Mouse (Mus musculus) liver, embryonic 15.5 days (tissue): ENCODE data around the gene Olfr486. TPM values are rescaled to one million over a fixed set of nuclear protein-coding genes. Genes with fewer than 3 reads are reported as not detected.

Source experiments
- polyA plus RNA-seq: library from polyadenylated mRNA; unstranded; fragments of >200 nt; fragmentation: Nextera tagmentation; extraction: Ambion mirVana; gene quantifications from 2 replicates; pipeline ENCODE4 v1.2.1, GENCODE M21; 2015

Olfr486 gene
- polyA plus RNA-seq, 1 experiment from 2014 or later = not detected

Other genes starting within 250 kb of the Olfr486 start
- gene Olfr473, start 242.3 kb downstream of the Olfr486 start, polyA plus RNA-seq = not detected in 2 replicates
- gene Olfr474, start 218.1 kb downstream of the Olfr486 start, polyA plus RNA-seq = not detected in 2 replicates
- not detected in 2 replicates for gene Olfr476, start 207.9 kb downstream of the Olfr486 start, polyA plus RNA-seq
- gene Olfr477, start 186.0 kb downstream of the Olfr486 start, polyA plus RNA-seq = not detected in 2 replicates
- not detected in 2 replicates for gene Olfr478, start 138.8 kb downstream of the Olfr486 start, polyA plus RNA-seq
- not detected in 2 replicates for gene Olfr479, start 122.0 kb downstream of the Olfr486 start, polyA plus RNA-seq
- gene Olfr480, start 105.4 kb downstream of the Olfr486 start, polyA plus RNA-seq = not detected in 2 replicates
- gene Olfr481, start 92.9 kb downstream of the Olfr486 start, polyA plus RNA-seq = not detected in 2 replicates
- gene Olfr482, start 75.2 kb downstream of the Olfr486 start, polyA plus RNA-seq = 0.09 TPM in 1 of 2 replicates, not detected in the other
- gene Olfr483, start 71.9 kb downstream of the Olfr486 start, polyA plus RNA-seq = not detected in 2 replicates
- not detected in 2 replicates for gene Olfr484, start 45.3 kb downstream of the Olfr486 start, polyA plus RNA-seq
- gene Olfr485, start 12.9 kb downstream of the Olfr486 start, polyA plus RNA-seq = not detected in 2 replicates
- not detected in 2 replicates for gene Olfr487, start 41.9 kb upstream of the Olfr486 start, polyA plus RNA-seq
- gene Olfr488, start 85.6 kb upstream of the Olfr486 start, polyA plus RNA-seq = not detected in 2 replicates
- not detected in 2 replicates for gene Olfr490, start 116.2 kb upstream of the Olfr486 start, polyA plus RNA-seq
- gene Olfr491, start 140.7 kb upstream of the Olfr486 start, polyA plus RNA-seq = not detected in 2 replicates
- gene Olfr492, start 150.9 kb upstream of the Olfr486 start, polyA plus RNA-seq = not detected in 2 replicates
- gene Olfr493, start 174.2 kb upstream of the Olfr486 start, polyA plus RNA-seq = not detected in 2 replicates
- gene Olfr494, start 192.6 kb upstream of the Olfr486 start, polyA plus RNA-seq = not detected in 2 replicates
- gene Olfr495, start 220.4 kb upstream of the Olfr486 start, polyA plus RNA-seq = not detected in 2 replicates
- gene Olfr497, start 247.7 kb upstream of the Olfr486 start, polyA plus RNA-seq = not detected in 2 replicates